Mouse (Mus musculus) midbrain, embryonic 11.5 days (tissue): ENCODE data around the gene Zfp799. TPM values are rescaled to one million over a fixed set of nuclear protein-coding genes. Genes with fewer than 3 reads are reported as not detected.

Source experiments
- ATAC-seq: fragments of 200-750 bp; cut with Nextera tagmentation; 2 replicates; pipeline ENCODE4 v1.8.0; 2017; ENCODE audit warnings: moderate TSS enrichment, moderate library complexity; ENCODE audit not compliant: low FRiP score
- DNase-seq: peaks from one replicate; pipeline ENCODE4 v3.0.0; 2015; ENCODE audit warnings: low spot score; ENCODE audit errors: missing footprints
- H3K27ac ChIP-seq: fragments of 300-500 bp; sonication (generic); 2 replicates; pipeline ENCODE4 v1.5.1; 2014; ENCODE audit warnings: low read depth, low read length
- H3K27me3 ChIP-seq: fragments of 300-500 bp; sonication (generic); 2 replicates; pipeline ENCODE4 v1.6.1; 2014; ENCODE audit warnings: mild to moderate bottlenecking, low read length, moderate library complexity, mixed read lengths; ENCODE audit not compliant: control insufficient read depth, insufficient read depth
- H3K36me3 ChIP-seq: fragments of 300-500 bp; sonication (generic); 2 replicates; pipeline ENCODE4 v1.6.1; 2014; ENCODE audit warnings: mild to moderate bottlenecking, low read length, moderate library complexity, mixed read lengths; ENCODE audit not compliant: control insufficient read depth, insufficient read depth
- H3K4me1 ChIP-seq: fragments of 300-500 bp; sonication (generic); 2 replicates; pipeline ENCODE4 v1.6.1; 2014; ENCODE audit warnings: low read length; ENCODE audit not compliant: control insufficient read depth, insufficient read depth
- H3K4me2 ChIP-seq: fragments of 300-500 bp; sonication (generic); 2 replicates; pipeline ENCODE4 v1.6.1; 2014; ENCODE audit warnings: mild to moderate bottlenecking, moderate library complexity
- H3K4me3 ChIP-seq: fragments of 300-500 bp; sonication (generic); 2 replicates; pipeline ENCODE4 v1.5.1; 2014; ENCODE audit warnings: low read depth, low read length
- H3K9ac ChIP-seq: fragments of 300-500 bp; sonication (generic); 2 replicates; pipeline ENCODE4 v1.6.1; 2014; ENCODE audit warnings: low read length
- H3K9me3 ChIP-seq: fragments of 300-500 bp; sonication (generic); 2 replicates; pipeline ENCODE4 v1.6.1; 2016; ENCODE audit warnings: low read length; ENCODE audit not compliant: control insufficient read depth
- WGBS: fragments of 180-500 bp; shearing (Covaris S2); extraction: QIAGEN DNeasy Blood & Tissue Kit; methylation state at CpG from one replicate; pipeline ENCODE4 v1.1.7; 2014; 5-methylcytosine and 5-hydroxymethylcytosine counted together
- polyA plus RNA-seq: library from polyadenylated mRNA; unstranded; fragments of >200 nt; fragmentation: Nextera tagmentation; extraction: Ambion mirVana; gene quantifications from 2 replicates; pipeline ENCODE4 v1.2.1, GENCODE M21; 2014

The Zfp799 gene
- polyA plus RNA-seq, 1 experiment from 2014 or later = 18.6 TPM

GRCm38 (mm10) chr17:32841388-32841787 is 11.3 kb upstream of the Zfp799 start:
- WGBS = 71% methylated on average over 2 of the region's 2 CpGs
- Histone ChIP-seq H3K9me3 (no peaks in the 10 kb centered on the region), H3K9ac (no peak overlapping the region), H3K36me3 (no peaks in the 10 kb centered on the region), H3K4me2 (no peak overlapping the region), H3K27me3 (no peaks in the 10 kb centered on the region), H3K4me3 (no peak overlapping the region), H3K4me1 (no peaks in the 10 kb centered on the region), H3K27ac (no peak overlapping the region)
- ATAC-seq (no peak), DNase-seq (no peak)

DNA sequence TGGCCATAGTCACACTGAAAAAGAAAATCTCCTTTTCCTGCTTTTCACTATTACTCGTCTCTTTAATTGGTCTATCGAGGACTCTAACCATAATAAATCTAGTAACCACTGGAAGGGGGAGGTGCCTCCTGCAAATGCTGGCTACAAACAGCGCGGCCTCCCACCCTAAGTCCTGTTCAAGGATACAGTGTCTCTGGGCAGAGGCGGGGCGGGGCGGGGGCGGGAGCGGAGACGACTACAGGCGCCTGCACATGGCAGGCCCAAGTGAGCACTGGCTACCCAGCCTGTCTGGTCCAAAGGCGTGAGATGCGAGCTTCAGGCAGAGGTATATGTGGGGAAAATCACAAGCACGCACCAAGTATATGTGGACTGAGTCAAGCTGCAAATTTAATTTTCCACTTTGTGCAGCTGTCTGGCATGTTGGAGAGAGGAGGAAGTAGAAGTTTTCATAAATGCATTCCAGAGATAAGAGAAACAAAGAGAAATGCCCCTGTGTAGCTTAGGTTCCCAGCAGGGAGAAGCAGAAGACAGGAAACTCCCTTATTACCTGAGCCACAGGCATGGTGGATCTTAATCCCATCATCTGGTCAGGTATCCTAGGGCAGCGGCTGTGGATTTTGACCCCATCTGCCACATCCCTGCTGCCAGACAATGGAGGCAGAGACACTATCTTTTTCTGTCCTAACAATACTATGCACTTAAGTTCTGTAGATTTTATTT is 9.2 kb upstream of the Zfp799 start:
- no peak overlapping the region for H3K9ac ChIP-seq

GRCm38 (mm10) chr17:32830418-32830782 is 339 bp upstream of the Zfp799 start:
- peak; percentile 47 for ATAC-seq
- no peak overlapping the region for H3K27ac ChIP-seq
- H3K4me1 ChIP-seq = peaks cover 10% of the 10 kb centered on the region
- H3K9ac ChIP-seq = peak overlapping the region; percentile 25; the same call in 1 of the 2 replicates
- H3K4me2 ChIP-seq = peak overlapping the region; percentile 64
- WGBS = 29% methylated on average over 3 of the region's 3 CpGs
- H3K9me3 ChIP-seq = no peaks in the 10 kb centered on the region
- peaks cover 4% of the 10 kb centered on the region; the same call in 1 of the 2 replicates for H3K36me3 ChIP-seq
- no peaks in the 10 kb centered on the region for H3K27me3 ChIP-seq
- no peak for DNase-seq
- H3K4me3 ChIP-seq = peak overlapping the region; percentile 76

More for the DNA sequence above, 9.2 kb upstream of the Zfp799 start:
- ATAC-seq (no peak), DNase-seq (no peak)
- Histone ChIP-seq H3K4me1 (no peaks in the 10 kb centered on the region), H3K27me3 (no peaks in the 10 kb centered on the region), H3K4me3 (no peak overlapping the region), H3K4me2 (no peak overlapping the region), H3K36me3 (no peaks in the 10 kb centered on the region), H3K27ac (no peak overlapping the region), H3K9me3 (no peaks in the 10 kb centered on the region)
- WGBS = 54% methylated on average over 15 of the region's 15 CpGs

GRCm38 (mm10) chr17:32816074-32816784 is 13.8 kb downstream of the Zfp799 start:
- peak; percentile 88 for DNase-seq
- H3K36me3 ChIP-seq = peaks cover 19% of the 10 kb centered on the region
- no peak overlapping the region for H3K9ac ChIP-seq
- H3K4me1 ChIP-seq = 0 out of 2 replicates have a peak, but pooled peaks cover 5% of the 10 kb centered on the region
- no peaks in the 10 kb centered on the region for H3K27me3 ChIP-seq
- H3K9me3 ChIP-seq = no peaks in the 10 kb centered on the region
- ATAC-seq = no peak
- 89% methylated on average over 1 of the region's 1 CpGs for WGBS
- no peak overlapping the region for H3K4me3 ChIP-seq
- H3K4me2 ChIP-seq = no peak overlapping the region
- H3K27ac ChIP-seq = no peak overlapping the region

GRCm38 (mm10) chr17:32814136-32814535 is 15.9 kb downstream of the Zfp799 start:
- WGBS = 89% methylated on average over 7 of the region's 7 CpGs
- H3K4me1 ChIP-seq = peaks cover 10% of the 10 kb centered on the region
- H3K4me2 ChIP-seq = no peak overlapping the region
- ATAC-seq (no peak), DNase-seq (no peak)
- no peak overlapping the region for H3K4me3 ChIP-seq
- no peak overlapping the region for H3K27ac ChIP-seq
- H3K36me3 ChIP-seq = peaks cover 5% of the 10 kb centered on the region
- H3K27me3 ChIP-seq = no peaks in the 10 kb centered on the region
- H3K9me3 ChIP-seq = no peaks in the 10 kb centered on the region
- H3K9ac ChIP-seq = no peak overlapping the region

DNA sequence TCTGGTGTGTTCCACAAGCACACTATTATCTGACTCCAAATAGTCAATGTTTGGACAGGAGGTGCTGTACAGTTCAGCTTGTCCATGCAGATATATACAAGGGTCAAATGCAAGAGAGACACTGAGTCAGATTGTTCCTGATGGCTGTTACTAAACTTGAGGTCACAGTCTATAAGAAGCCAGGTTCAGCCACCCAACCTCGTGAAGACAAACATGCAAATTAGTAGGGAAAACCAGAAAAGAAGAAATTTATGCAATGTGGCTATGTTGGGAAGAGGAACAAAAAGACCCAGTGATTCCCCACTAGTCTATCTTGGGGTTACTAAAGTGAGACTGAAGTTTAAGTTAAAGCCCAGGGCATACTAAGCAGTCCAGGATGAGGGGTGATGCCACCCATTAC is 19.4 kb downstream of the Zfp799 start:
- peak overlapping the region; percentile 16; the same call in 1 of the 2 replicates for H3K4me2 ChIP-seq
- peak overlapping the region; percentile 53 for H3K27ac ChIP-seq
- H3K9me3 ChIP-seq = no peaks in the 10 kb centered on the region
- no peak for DNase-seq
- H3K4me1 ChIP-seq = peaks cover 21% of the 10 kb centered on the region
- no peak overlapping the region for H3K9ac ChIP-seq
- no peak overlapping the region for H3K4me3 ChIP-seq
- H3K36me3 ChIP-seq = no peaks in the 10 kb centered on the region; the same call in none of the 2 replicates
- ATAC-seq = no peak
- H3K27me3 ChIP-seq = no peaks in the 10 kb centered on the region
- 12% methylated on average over 1 of the region's 1 CpGs for WGBS

- H3K36me3 ChIP-seq = no peaks in the 10 kb centered on the region; the same call in 1 of the 2 replicates
- peak within 1 kb of the TSS; percentile 92 for H3K27ac ChIP-seq
- peak within 1 kb of the TSS; percentile 49 for H3K4me2 ChIP-seq
- no peaks in the 10 kb centered on the region for H3K9me3 ChIP-seq
- H3K4me3 ChIP-seq = peak within 1 kb of the TSS; percentile 57
- WGBS = under 1% methylated on average over 17 of the region's 17 CpGs
- ATAC-seq (peak; percentile 93), DNase-seq (peak; percentile 98)
- peak within 1 kb of the TSS; percentile 83 for H3K9ac ChIP-seq
- no peaks in the 10 kb centered on the region for H3K27me3 ChIP-seq
- H3K4me1 ChIP-seq = peaks cover 21% of the 10 kb centered on the region
Measured at GRCm38 (mm10) chr17:32809544-32810374, 20.3 kb downstream of the Zfp799 start, which contains the start of gene Zfp811. Zfp811 (minus strand) TSS chr17:32809931.

- no peaks in the 10 kb centered on the region for H3K9me3 ChIP-seq
- WGBS = 7% methylated on average over 8 of the region's 8 CpGs
- DNase-seq (peak; percentile 90), ATAC-seq (peak; percentile 23; the same call in 1 of the 2 replicates)
- no peaks in the 10 kb centered on the region for H3K27me3 ChIP-seq
- no peaks in the 10 kb centered on the region; the same call in 1 of the 2 replicates for H3K36me3 ChIP-seq
- peak overlapping the region; percentile 83 for H3K9ac ChIP-seq
- H3K27ac ChIP-seq = peak overlapping the region; percentile 92
- peaks cover 21% of the 10 kb centered on the region for H3K4me1 ChIP-seq
- peak overlapping the region; percentile 49 for H3K4me2 ChIP-seq
- H3K4me3 ChIP-seq = peak overlapping the region; percentile 57
Measured at GRCm38 (mm10) chr17:32808921-32809320, 21.1 kb downstream of the Zfp799 start.
